ENCODE assay signal across 14 mouse cellular contexts in genomic region chr19:41759765-41760164, GRCm38 (mm10). TPM values are rescaled to one million over a fixed set of nuclear protein-coding genes. Genes with fewer than 3 reads are reported as not detected.
DNase-seq lines count a peak whose midpoint lies in the region; ATAC-seq and TF ChIP-seq lines count a peak whose summit lies in the region.
"Had no signal": no experiment of that assay in that cellular context is flagged by ENCODE, and none has a peak within 500 bp of the region (broad histone marks: within the 10 kb centered on the region; RNA-seq: fewer than 3 reads in every experiment).

No protein-coding gene starts in this region.

- no peak for DNase-seq in liver, embryonic 14.5 days (ENCODE audit: low read depth in 3 of 3, low spot score in 3 of 3)
- DNase-seq in CH12.LX (ENCODE audit: extremely low read depth) = no peak
- DNase-seq in adrenal gland, postnatal 36 days = peak; percentile 29 to 53
- DNase-seq in thymus, postnatal 10 days (ENCODE audit: low spot score in 2 of 2) = no peak
- DNase-seq in frontal cortex, postnatal 14 days (ENCODE audit: low spot score in 2 of 2) = no peak
- DNase-seq: cerebellum, adult 9-10 months; gastrocnemius, adult 2 months; kidney, adult 8-10 months had no signal

- WGBS in forebrain, embryonic 16.5 days = 81% methylated on average over 6 of the region's 6 CpGs
- WGBS in forebrain, embryonic 13.5 days = 85% methylated on average over 6 of the region's 6 CpGs
- 81% methylated on average over 6 of the region's 6 CpGs for WGBS in liver, embryonic 14.5 days (ENCODE audit: insufficient replicate concordance)
- WGBS in liver, embryonic 12.5 days (ENCODE audit: insufficient replicate concordance) = 80% methylated on average over 6 of the region's 6 CpGs

- peak; percentile 51 for TF ChIP-seq RAD21 in CH12.LX (IDR thresholded peaks at IDR 0.05; ENCODE audit: low read depth, low read length)

- no peak overlapping the region for H3K27ac ChIP-seq in forebrain, embryonic 16.5 days (ENCODE audit: low read length)
- H3K27ac ChIP-seq in forebrain, embryonic 13.5 days = no peak overlapping the region
- no peak overlapping the region for H3K27ac ChIP-seq in liver, embryonic 14.5 days
- H3K27ac ChIP-seq in liver, embryonic 12.5 days = no peak overlapping the region
- no peak overlapping the region for H3K27ac ChIP-seq in CH12.LX (ENCODE audit: insufficient read depth, low read depth)
- H3K27ac ChIP-seq: forebrain, embryonic 12.5 days; gastrocnemius, adult 2 months; heart, embryonic 13.5 days; hindbrain, embryonic 12.5 days had no signal

- dilution Hi-C loops in CH12.LX (cut with MboI; ENCODE audit: extremely low pct_ligation_motif_present, extremely low pct_unique_long_range_greater_than_20kb, low sequenced_read_pairs) = no loop called here

- no peak overlapping the region for H3K4me2 ChIP-seq in forebrain, embryonic 16.5 days (ENCODE audit: low read length)
- no peak overlapping the region for H3K4me2 ChIP-seq in forebrain, embryonic 13.5 days
- no peak overlapping the region for H3K4me2 ChIP-seq in liver, embryonic 14.5 days (ENCODE audit: low read depth)
- no peak overlapping the region for H3K4me2 ChIP-seq in liver, embryonic 12.5 days
- no peak overlapping the region for H3K4me2 ChIP-seq in CH12.LX (ENCODE audit: insufficient read depth, low read depth, poor library complexity, severe bottlenecking)
- H3K4me2 ChIP-seq: forebrain, embryonic 12.5 days; heart, embryonic 13.5 days; hindbrain, embryonic 12.5 days had no signal

- H3K27me3 ChIP-seq in forebrain, embryonic 16.5 days (replicated peaks; ENCODE audit: control insufficient read depth, insufficient read depth, low read length) = peaks cover 6% of the 10 kb centered on the region; the same call in 1 of the 2 replicates
- H3K27me3 ChIP-seq in forebrain, embryonic 13.5 days = peaks cover 13% of the 10 kb centered on the region; the same call in 1 of the 2 replicates
- no peaks in the 10 kb centered on the region for H3K27me3 ChIP-seq in liver, embryonic 14.5 days (ENCODE audit: control insufficient read depth, insufficient read depth, low read length)
- no peaks in the 10 kb centered on the region for H3K27me3 ChIP-seq in liver, embryonic 12.5 days (replicated peaks)
- H3K27me3 ChIP-seq in CH12.LX (replicated peaks) = no peaks in the 10 kb centered on the region

- no peaks in the 10 kb centered on the region for H3K9me3 ChIP-seq in forebrain, embryonic 16.5 days (ENCODE audit: control insufficient read depth, low read length)
- H3K9me3 ChIP-seq in forebrain, embryonic 13.5 days (replicated peaks) = no peaks in the 10 kb centered on the region
- no peaks in the 10 kb centered on the region for H3K9me3 ChIP-seq in liver, embryonic 14.5 days (ENCODE audit: control insufficient read depth, low read length)
- H3K9me3 ChIP-seq in liver, embryonic 12.5 days (replicated peaks) = no peaks in the 10 kb centered on the region
- no peaks in the 10 kb centered on the region for H3K9me3 ChIP-seq in CH12.LX (replicated peaks; ENCODE audit: low read length)
- H3K9me3 ChIP-seq: forebrain, embryonic 12.5 days; heart, embryonic 13.5 days; hindbrain, embryonic 12.5 days had no signal

- ATAC-seq in forebrain, embryonic 16.5 days = peak; percentile 32; the same call in 1 of the 2 replicates
- ATAC-seq in forebrain, embryonic 13.5 days = no peak
- no peak for ATAC-seq in liver, embryonic 14.5 days (ENCODE audit: insufficient read depth)
- ATAC-seq in liver, embryonic 12.5 days = no peak

- no peaks in the 10 kb centered on the region for H3K79me2 ChIP-seq in CH12.LX (replicated peaks; ENCODE audit: control insufficient read depth, extremely low read depth, insufficient read depth, poor library complexity, severe bottlenecking)

- H3K36me3 ChIP-seq in forebrain, embryonic 16.5 days (ENCODE audit: control insufficient read depth, insufficient read depth) = no peaks in the 10 kb centered on the region
- H3K36me3 ChIP-seq in forebrain, embryonic 13.5 days (ENCODE audit: poor library complexity, severe bottlenecking) = no peaks in the 10 kb centered on the region
- no peaks in the 10 kb centered on the region for H3K36me3 ChIP-seq in liver, embryonic 14.5 days (replicated peaks; ENCODE audit: control insufficient read depth, insufficient read depth, low read depth)
- peaks cover 11% of the 10 kb centered on the region; the same call in 1 of the 2 replicates for H3K36me3 ChIP-seq in liver, embryonic 12.5 days
- H3K36me3 ChIP-seq in CH12.LX (replicated peaks in 1 of 2; ENCODE audit: control insufficient read depth in 1 of 2, insufficient read depth in 1 of 2, low read length in 1 of 2) = peaks cover 0 to 19% of the 10 kb centered on the region in 2 experiments
- H3K36me3 ChIP-seq: forebrain, embryonic 12.5 days; heart, embryonic 13.5 days; hindbrain, embryonic 12.5 days had no signal

- no peak for TF ChIP-seq EP300 in liver, embryonic 14.5 days (IDR thresholded peaks at IDR 0.05; ENCODE audit: low read depth)
- TF ChIP-seq EP300 in CH12.LX (IDR thresholded peaks at IDR 0.05; ENCODE audit: low read length) = no peak

- in situ Hi-C loops in CH12.LX (cut with MboI; ENCODE audit: low pct_ligation_motif_present, low pct_unique_long_range_greater_than_20kb, low sequenced_read_pairs) = loop anchor here (5.0 to 25.0 kb wide), 2 partner anchors 102 to 447 kb away; no protein-coding TSS in a partner anchor

- 0 out of 2 replicates have a peak, but pooled peaks have one; percentile 7 for TF ChIP-seq CTCF in liver, embryonic 14.5 days (IDR thresholded peaks at IDR 0.05; ENCODE audit: low read depth)
- peak in 1 of 2 experiments; percentile 57; a peak in 2 of 4 replicates for TF ChIP-seq CTCF in CH12.LX (conservative IDR thresholded peaks at IDR 0.05 in 1 of 2, IDR thresholded peaks at IDR 0.05 in 1 of 2; ENCODE audit: low read depth in 2 of 2, low read length in 2 of 2)

- H3K4me3 ChIP-seq in forebrain, embryonic 16.5 days (replicated peaks; ENCODE audit: low read length) = no peak overlapping the region
- no peak overlapping the region for H3K4me3 ChIP-seq in forebrain, embryonic 13.5 days
- no peak overlapping the region for H3K4me3 ChIP-seq in liver, embryonic 14.5 days (ENCODE audit: insufficient read depth in 1 of 2, low read depth in 2 of 2, low read length in 2 of 2)
- H3K4me3 ChIP-seq in liver, embryonic 12.5 days = no peak overlapping the region
- no peak overlapping the region for H3K4me3 ChIP-seq in CH12.LX (replicated peaks in 1 of 3; ENCODE audit: low read depth in 2 of 3, low read length in 2 of 3, poor library complexity in 1 of 3)
- H3K4me3 ChIP-seq: forebrain, embryonic 12.5 days; gastrocnemius, adult 2 months; heart, embryonic 13.5 days; hindbrain, embryonic 12.5 days had no signal

- TF ChIP-seq POLR2A in CH12.LX (IDR thresholded peaks at IDR 0.05; ENCODE audit: low read depth, low read length) = no peak

- peaks cover 2% of the 10 kb centered on the region; the same call in 1 of the 2 replicates for H3K4me1 ChIP-seq in forebrain, embryonic 16.5 days (replicated peaks; ENCODE audit: control insufficient read depth, insufficient read depth, low read length)
- peaks cover 10% of the 10 kb centered on the region; the same call in 1 of the 2 replicates for H3K4me1 ChIP-seq in forebrain, embryonic 13.5 days
- no peaks in the 10 kb centered on the region for H3K4me1 ChIP-seq in liver, embryonic 14.5 days (replicated peaks; ENCODE audit: control insufficient read depth in 2 of 2, insufficient read depth in 2 of 2, low read length in 1 of 2)
- H3K4me1 ChIP-seq in liver, embryonic 12.5 days = no peaks in the 10 kb centered on the region
- H3K4me1 ChIP-seq in CH12.LX (ENCODE audit: control insufficient read depth in 1 of 2, insufficient read depth in 2 of 2) = peaks cover 3 to 18% of the 10 kb centered on the region in 2 experiments; a peak in 3 of 4 replicates
- H3K4me1 ChIP-seq: heart, embryonic 13.5 days had no signal

- H3K9ac ChIP-seq in forebrain, embryonic 16.5 days (replicated peaks; ENCODE audit: low read depth, low read length) = no peak overlapping the region
- no peak overlapping the region for H3K9ac ChIP-seq in forebrain, embryonic 13.5 days
- no peak overlapping the region for H3K9ac ChIP-seq in liver, embryonic 14.5 days (replicated peaks)
- H3K9ac ChIP-seq in liver, embryonic 12.5 days = no peak overlapping the region
- no peak overlapping the region for H3K9ac ChIP-seq in CH12.LX (ENCODE audit: insufficient read depth, low read depth)
- H3K9ac ChIP-seq: forebrain, embryonic 12.5 days; heart, embryonic 13.5 days; hindbrain, embryonic 12.5 days had no signal

TF ChIP-seq in CH12.LX, 34 proteins besides CTCF, POLR2A, EP300 and RAD21:
- TF ChIP-seq SMC3 (IDR thresholded peaks at IDR 0.05; ENCODE audit: low read depth, low read length) (peak; percentile 46), UBTF (IDR thresholded peaks at IDR 0.05; ENCODE audit: low read depth, low read length) (no peak)

RNA-seq across cellular contexts. Expression of gene Slit1, which starts 16.3 kb away (rescaled TPM):
- polyA plus RNA-seq in forebrain, embryonic 16.5 days (2015; fragmentation: Nextera tagmentation; extraction: Ambion mirVana) = 18.2 and 21.3 TPM in 2 replicates
- polyA plus RNA-seq in forebrain, embryonic 13.5 days (2015; fragmentation: Nextera tagmentation; extraction: Ambion mirVana) = 13.9 and 14.4 TPM in 2 replicates
- 0.10 and 0.14 TPM in 2 replicates for polyA plus RNA-seq in liver, embryonic 14.5 days (2012; rRNA removed)
- polyA plus RNA-seq in liver, embryonic 14.5 days (2014; fragmentation: Nextera tagmentation; extraction: Ambion mirVana) = not detected in 2 replicates
- polyA plus RNA-seq in liver, embryonic 12.5 days (2016; fragmentation: Nextera tagmentation; extraction: Ambion mirVana) = 0.07 and 0.10 TPM in 2 replicates
- total RNA-seq in CH12.LX (2012; rRNA removed) = 0.21 and 0.30 TPM in 2 replicates
- 0.05 TPM in 1 of 2 replicates, not detected in the other for total RNA-seq in CH12.LX (2014; rRNA removed)
- polyA plus RNA-seq in CH12.LX (2012; ENCODE audit: insufficient read length, low read depth) = 0.16 TPM in 1 of 2 replicates, not detected in the other
- 10 to 100 TPM in 1 of 2 experiments, 1 to 10 TPM in 1; 7.6 to 18.4 TPM for total RNA-seq in adrenal gland, postnatal 36 days (2021)

RNA-seq across cellular contexts. Expression of gene Arhgap19, which starts 42.1 kb away (rescaled TPM):
- polyA plus RNA-seq in forebrain, embryonic 16.5 days (2015; fragmentation: Nextera tagmentation; extraction: Ambion mirVana) = 8.5 and 10.8 TPM in 2 replicates
- 20.4 and 21.5 TPM in 2 replicates for polyA plus RNA-seq in forebrain, embryonic 13.5 days (2015; fragmentation: Nextera tagmentation; extraction: Ambion mirVana)
- 16.8 and 21.8 TPM in 2 replicates for polyA plus RNA-seq in liver, embryonic 14.5 days (2012; rRNA removed)
- 29.5 and 30.0 TPM in 2 replicates for polyA plus RNA-seq in liver, embryonic 14.5 days (2014; fragmentation: Nextera tagmentation; extraction: Ambion mirVana)
- polyA plus RNA-seq in liver, embryonic 12.5 days (2016; fragmentation: Nextera tagmentation; extraction: Ambion mirVana) = 37.6 and 40.7 TPM in 2 replicates
- total RNA-seq in CH12.LX (2012; rRNA removed) (20.4 TPM in 2 replicates), CH12.LX (2014; rRNA removed) (36.8 and 37.9 TPM in 2 replicates)
- polyA plus RNA-seq in CH12.LX (2012; ENCODE audit: insufficient read length, low read depth) = 27.8 and 30.1 TPM in 2 replicates
- 1 to 10 TPM; 5.0 to 5.8 TPM for total RNA-seq in adrenal gland, postnatal 36 days (2021)

Comparison
In these comparisons a context has a peak if more than half of its experiments do, and no peak if none do; other contexts are left out.
1. DNase-seq: peak in adrenal gland, postnatal 36 days (2 of 2); none in liver, embryonic 14.5 days (0 of 3), CH12.LX (single experiment), thymus, postnatal 10 days (0 of 2) and frontal cortex, postnatal 14 days (0 of 2).
2. RNA of gene Slit1, which starts 16.3 kb away (polyA plus RNA-seq): 18.2 to 21.3 TPM in forebrain, embryonic 16.5 days and 13.9 to 14.4 TPM in forebrain, embryonic 13.5 days; 0.16 TPM in CH12.LX, 0.10 to 0.14 TPM in liver, embryonic 14.5 days and 0.07 to 0.10 TPM in liver, embryonic 12.5 days; every median in the first group is over 10 times any median in the second.